Mouse (Mus musculus): ENCODE measurements around the gene Idh1.

- TF ChIP-seq CTCF (IDR thresholded peaks at IDR 0.05; ENCODE audit: insufficient read depth, low read length) (no peak), POLR2A (IDR thresholded peaks at IDR 0.05; ENCODE audit: borderline replicate concordance, extremely low read depth, low read depth, low read length) (no peak)
Measured at GRCm38 (mm10) chr1:65183994-65184393, 2.3 kb downstream of the Idh1 start.
